Mouse (Mus musculus) thymus, postnatal 4 days (tissue): Measurements from ENCODE around the gene Rnps1.

Source experiments
- DNase-seq: peaks from one replicate; pipeline ENCODE4 v3.0.0; 2021

Rnps1 gene

GRCm38 (mm10) chr17:24470701-24471527 lies 56.5 kb downstream of the Rnps1 start:
- DNase-seq, result peak; percentile 56

GRCm38 (mm10) chr17:24472512-24472911 lies 58.1 kb downstream of the Rnps1 start:
- no peak for DNase-seq

GRCm38 (mm10) chr17:24473612-24474275 lies 59.4 kb downstream of the Rnps1 start, which contains the start of gene Bricd5:
TSS of gene Bricd5 (plus strand) at chr17:24473884.
- DNase-seq, result no peak

GRCm38 (mm10) chr17:24474557-24474956 lies 60.2 kb downstream of the Rnps1 start:
- no peak for DNase-seq
